Mouse (Mus musculus): Measurements from ENCODE around the gene E2f1.

E2f1 gene

GRCm38 (mm10) chr2:154569836-154570286 lies at the start of gene E2f1:
TSS of gene E2f1 (minus strand) at chr2:154569892.
- DNase-seq (ENCODE audit: low read depth, low spot score): peak; percentile 97

- no peak for DNase-seq (ENCODE audit: low read depth, low spot score)
Observed at GRCm38 (mm10) chr2:154617061-154617460, 47.4 kb upstream of the E2f1 start.

- peak; percentile 81 for DNase-seq (ENCODE audit: low read depth, low spot score)
Observed at GRCm38 (mm10) chr2:154615674-154616073, 46.0 kb upstream of the E2f1 start.

DNA sequence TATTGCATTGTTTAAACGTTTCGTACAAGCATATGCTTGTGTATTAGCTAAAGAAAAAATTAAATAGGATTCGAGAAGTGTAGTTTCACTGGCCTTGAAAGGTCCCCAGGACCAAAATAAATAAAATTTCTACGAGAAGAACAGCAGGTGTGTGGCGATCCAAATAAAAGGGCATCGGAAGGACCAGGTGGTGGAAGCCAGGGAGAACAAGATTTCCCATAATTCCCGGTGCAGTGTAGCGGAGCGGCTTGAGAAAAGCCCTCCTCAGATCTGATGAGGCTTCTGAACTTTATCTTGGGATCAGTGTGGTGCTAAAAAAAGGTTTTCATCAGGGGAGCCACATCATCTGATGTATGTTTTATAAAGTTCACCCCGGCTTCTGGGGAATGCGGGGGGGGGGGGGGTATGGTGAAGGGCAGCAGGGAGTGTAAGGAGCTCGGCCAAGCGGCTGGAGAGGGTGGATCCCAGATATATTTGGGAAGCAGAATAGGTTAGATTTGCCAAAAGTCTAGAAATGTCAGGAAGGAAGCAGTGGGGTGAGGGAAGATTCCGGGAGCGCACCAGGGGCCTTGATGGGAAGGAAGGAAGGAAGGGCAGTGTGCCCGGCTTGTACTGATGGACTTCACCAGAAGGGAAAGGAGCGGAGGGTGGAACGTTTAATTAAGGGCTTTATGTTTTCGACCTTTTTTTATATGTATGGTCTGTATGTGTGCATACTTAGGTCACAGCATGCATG lies 45.3 kb upstream of the E2f1 start:
- DNase-seq (ENCODE audit: low read depth, low spot score): no peak

DNA sequence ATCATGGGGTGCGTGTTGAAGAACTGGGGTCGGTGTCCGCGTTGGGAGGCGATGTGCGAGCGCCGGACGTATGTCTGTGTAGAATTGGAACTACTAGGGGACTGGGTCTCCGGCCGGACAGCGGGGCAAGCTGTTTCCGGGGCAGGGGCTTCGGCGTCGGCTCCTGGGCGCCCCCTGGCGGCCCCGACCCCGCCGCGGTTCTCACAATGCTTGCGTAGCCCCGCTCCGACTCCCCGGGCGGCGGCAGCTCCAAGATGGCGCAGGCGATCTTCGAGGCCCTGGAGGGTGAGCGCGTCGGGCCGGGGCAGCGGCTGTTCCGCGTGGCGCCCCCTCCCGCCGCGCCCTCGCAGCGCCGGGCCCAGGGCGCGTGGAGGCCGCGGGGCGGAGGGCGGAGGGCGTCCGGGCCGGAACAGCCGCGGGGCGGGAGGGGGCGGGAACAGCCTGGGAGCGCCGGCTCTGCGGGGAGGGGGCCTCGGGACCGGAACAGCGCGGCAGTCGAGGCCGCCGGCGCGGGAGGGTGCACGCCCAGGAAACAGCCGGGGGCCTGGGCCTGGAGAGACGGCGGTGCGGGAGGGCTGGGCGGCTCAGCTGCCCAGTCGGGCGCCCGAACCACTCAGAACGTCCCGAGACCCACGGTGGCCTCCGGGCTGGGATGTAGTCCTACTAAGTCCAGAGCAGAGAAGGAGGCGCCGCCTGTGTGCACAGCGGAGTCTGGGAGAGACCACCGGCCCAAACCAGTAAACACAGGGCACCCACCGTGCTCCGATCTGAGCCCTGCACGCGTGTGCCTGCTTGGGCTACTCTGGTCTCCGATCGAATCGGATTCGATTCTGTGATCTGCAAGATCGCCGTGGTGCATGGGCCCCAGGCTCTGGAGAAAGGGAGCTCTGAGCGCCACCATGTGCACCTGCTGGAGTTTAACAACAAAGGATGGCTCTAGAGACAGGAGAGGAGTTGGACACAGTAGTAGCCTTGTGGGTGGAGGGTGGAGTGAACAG lies 43.7 kb upstream of the E2f1 start, which contains the start of the genes Zfp341 and 4930519P11Rik:
Gene Zfp341 (plus strand): TSS at position 180 of the 998 bp plus-strand sequence.
Gene 4930519P11Rik (minus strand): TSS at position 320 of the 998 bp plus-strand sequence.
- peak; percentile 95 for DNase-seq (ENCODE audit: low read depth, low spot score)

- DNase-seq (ENCODE audit: low read depth, low spot score): peak; percentile 17
Observed at GRCm38 (mm10) chr2:154609050-154609767, 39.5 kb upstream of the E2f1 start.

DNA sequence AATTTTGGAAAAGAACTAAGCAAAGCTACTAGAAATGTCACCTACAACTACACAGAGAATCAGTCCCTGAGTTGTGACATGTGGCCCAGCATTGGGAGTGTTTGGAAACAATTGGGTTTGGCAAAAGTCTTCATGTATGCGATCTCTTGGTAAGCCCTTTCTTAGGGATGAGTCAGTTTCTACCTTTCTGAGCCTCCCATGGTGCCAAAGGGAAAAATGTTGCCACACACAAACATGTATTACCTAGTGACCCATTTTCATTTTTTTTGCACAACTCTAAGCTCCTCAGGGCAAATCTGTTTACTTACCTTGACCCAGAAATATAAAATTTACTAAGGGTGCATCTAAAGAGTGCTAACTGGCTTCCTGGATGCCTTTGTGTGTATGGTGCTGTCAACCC lies 37.3 kb upstream of the E2f1 start:
- DNase-seq (ENCODE audit: low read depth, low spot score): no peak

DNA sequence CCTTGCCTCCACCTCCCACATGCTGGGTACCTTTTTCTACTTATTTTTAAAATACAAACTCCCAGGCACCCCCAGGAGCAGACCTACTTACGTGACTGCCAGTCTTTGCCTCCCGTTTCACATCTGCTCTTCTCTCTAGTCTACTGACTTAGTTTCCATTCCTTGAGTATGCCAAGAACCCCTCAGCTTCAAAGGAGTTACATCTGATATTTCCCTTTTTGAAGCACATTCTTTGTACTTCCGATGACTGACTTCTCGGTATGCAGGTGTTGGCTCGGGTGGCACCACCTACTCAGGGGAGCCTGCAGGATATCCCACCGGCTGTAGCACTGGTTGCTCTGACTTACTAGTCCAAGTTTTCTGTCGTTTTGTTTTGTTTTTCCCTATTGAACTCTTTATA lies 34.5 kb upstream of the E2f1 start:
- peak; percentile 74 for DNase-seq (ENCODE audit: low read depth, low spot score)

DNA sequence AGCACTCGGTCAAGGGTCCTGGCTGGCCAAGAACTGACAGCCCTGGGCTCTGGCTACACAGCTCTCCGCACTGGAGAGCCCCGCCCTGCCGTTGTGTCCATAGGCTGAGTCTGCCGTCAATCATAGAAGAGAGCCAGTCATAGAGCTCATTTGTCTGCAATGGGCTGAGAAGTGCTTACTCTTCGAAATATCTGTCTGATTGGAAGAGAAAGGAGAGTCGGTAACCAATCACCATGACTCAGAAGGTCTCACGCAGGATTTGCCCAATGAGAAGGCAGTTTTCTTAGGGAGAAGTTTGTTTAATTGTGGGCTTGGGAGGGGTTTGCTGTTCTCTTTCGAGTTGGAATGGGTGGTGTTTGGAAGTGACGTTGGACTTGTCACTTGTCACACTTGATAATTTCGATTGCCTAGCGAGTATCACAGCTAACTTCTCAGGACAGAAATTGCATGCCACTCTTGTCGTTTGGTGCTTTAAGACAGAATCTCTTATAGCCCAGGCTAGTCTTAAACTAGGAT lies 34.0 kb upstream of the E2f1 start, which contains the start of gene Pxmp4:
Gene Pxmp4 (minus strand): TSS at position 71 of the 516 bp plus-strand sequence.
- DNase-seq (ENCODE audit: low read depth, low spot score): peak; percentile 98

GRCm38 (mm10) chr2:154603007-154603637 lies 33.4 kb upstream of the E2f1 start:
- no peak for DNase-seq (ENCODE audit: low read depth, low spot score)

GRCm38 (mm10) chr2:154601324-154601723 lies 31.6 kb upstream of the E2f1 start:
- DNase-seq (ENCODE audit: low read depth, low spot score): no peak

DNA sequence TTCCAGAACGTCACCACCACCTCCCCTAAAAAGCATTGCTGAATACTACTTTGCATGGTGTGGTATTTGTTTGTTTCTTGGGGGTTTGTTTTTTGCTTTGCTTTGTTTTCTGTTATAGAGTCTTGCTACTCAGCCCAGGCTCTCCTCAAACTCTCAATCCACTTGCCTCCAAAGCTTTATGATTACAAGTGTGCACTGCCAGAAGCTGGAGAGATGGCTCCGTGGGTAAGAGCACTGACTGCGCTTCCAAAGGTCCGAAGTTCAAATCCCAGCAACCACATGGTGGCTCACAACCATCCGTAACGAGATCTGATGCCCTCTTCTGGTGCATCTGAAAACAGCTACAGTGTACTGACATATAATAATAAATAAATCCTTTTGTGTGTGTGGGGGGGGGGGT lies 30.9 kb upstream of the E2f1 start:
- DNase-seq (ENCODE audit: low read depth, low spot score): no peak

DNA sequence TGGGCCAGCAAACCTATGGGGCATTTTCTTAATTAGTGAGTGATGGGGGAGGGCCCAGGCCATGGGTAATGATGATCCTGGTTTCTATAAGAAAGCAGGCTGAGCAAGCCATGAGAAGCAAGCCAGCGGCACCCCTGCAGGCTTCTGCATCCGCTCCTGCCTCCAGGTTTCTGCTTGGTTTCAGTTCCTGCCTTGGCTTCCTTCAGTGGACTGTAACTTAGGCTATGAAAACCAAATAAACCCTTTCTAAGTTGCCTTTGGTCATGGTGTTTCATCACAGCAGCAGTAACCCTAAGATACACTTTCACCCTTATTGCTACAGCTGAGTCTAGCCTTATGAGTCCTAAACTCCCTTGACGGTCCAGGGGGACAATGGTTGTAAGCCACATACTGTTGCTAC lies 27.7 kb upstream of the E2f1 start:
- DNase-seq (ENCODE audit: low read depth, low spot score): no peak

GRCm38 (mm10) chr2:154595775-154596174 lies 26.1 kb upstream of the E2f1 start:
- DNase-seq (ENCODE audit: low read depth, low spot score): no peak

GRCm38 (mm10) chr2:154593025-154593424 lies 23.3 kb upstream of the E2f1 start:
- peak; percentile 59 for DNase-seq (ENCODE audit: low read depth, low spot score)

DNA sequence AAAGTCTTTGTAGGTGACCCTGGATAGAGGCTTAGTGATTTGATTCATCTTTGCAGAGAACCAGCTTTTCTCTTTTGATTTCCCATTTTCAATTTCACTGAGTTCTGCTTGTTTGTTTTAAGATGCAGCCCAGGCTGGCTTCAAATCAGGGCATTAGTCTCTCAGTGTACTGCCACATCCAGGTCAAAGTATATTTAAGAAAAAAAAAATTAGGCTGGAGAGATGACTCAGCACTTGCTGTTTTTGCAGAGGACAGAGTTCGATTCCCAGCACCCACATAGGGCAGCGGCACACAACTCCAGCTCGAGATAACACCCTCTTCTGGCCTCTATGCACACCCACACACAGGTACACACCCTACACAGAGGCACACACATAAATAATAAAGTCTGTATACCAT lies 21.5 kb upstream of the E2f1 start:
- DNase-seq (ENCODE audit: low read depth, low spot score): no peak

DNA sequence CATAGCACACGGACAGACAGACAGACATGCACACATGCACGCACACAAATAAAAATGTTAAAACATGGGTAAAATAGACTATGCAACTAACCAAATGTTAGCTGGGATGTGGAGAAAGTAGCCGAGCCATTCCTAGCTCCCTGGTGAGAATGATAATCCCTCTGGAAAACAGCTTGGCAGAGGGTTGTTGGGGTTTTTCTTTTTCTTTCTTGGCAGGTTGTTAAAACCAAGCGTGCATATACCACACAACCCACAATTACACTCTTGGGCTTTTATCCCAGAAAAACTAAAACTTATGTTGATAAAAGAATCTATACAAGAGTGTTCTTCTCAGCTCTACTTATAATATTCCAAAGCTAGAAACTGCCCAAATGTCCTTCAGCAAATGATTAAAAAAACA lies 19.4 kb upstream of the E2f1 start:
- no peak for DNase-seq (ENCODE audit: low read depth, low spot score)

GRCm38 (mm10) chr2:154586405-154586804 lies 16.7 kb upstream of the E2f1 start:
- no peak for DNase-seq (ENCODE audit: low read depth, low spot score)

- no peak for DNase-seq (ENCODE audit: low read depth, low spot score)
Observed at GRCm38 (mm10) chr2:154584931-154585601, 15.4 kb upstream of the E2f1 start.

All from CD4-positive helper T cell, adult 2 months (primary cell).